Mouse (Mus musculus) neural tube, embryonic 10.5 days (tissue): ENCODE results near the gene Colq.
"Not testable (repeated sequence)": the region's sequence is repeated elsewhere in the genome, so short reads cannot be mapped to it uniquely, and the experiment has no call there.

ENCODE experiments used
- DNase-seq: peaks from one replicate; pipeline ENCODE4 v3.0.0-alpha.2; 2017; ENCODE audit warnings: low spot score; ENCODE audit errors: extremely low spot score

The Colq gene

DNA sequence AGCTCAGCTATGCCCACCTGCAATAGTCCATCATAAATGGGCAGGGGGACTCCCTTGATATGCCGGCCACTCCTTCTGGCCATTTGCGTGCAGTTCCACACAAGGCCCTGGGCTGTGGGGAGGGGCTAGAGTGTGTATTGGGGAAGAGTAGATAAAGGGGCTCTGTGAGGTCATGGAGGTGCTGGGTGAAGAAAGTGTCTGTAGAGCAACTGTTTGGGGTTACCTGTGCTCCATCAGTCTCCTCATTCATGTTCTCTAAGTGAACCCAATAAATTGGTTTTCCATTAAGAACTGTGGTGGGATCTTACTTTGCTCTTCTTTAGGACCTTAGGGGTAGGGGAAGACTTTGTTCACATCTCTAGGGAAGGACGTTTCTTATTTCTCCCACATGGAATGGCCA, at the start of gene Colq:
TSS of gene Colq (minus strand) at position 101 of the 400 bp plus-strand sequence.
- DNase-seq = no peak

DNA sequence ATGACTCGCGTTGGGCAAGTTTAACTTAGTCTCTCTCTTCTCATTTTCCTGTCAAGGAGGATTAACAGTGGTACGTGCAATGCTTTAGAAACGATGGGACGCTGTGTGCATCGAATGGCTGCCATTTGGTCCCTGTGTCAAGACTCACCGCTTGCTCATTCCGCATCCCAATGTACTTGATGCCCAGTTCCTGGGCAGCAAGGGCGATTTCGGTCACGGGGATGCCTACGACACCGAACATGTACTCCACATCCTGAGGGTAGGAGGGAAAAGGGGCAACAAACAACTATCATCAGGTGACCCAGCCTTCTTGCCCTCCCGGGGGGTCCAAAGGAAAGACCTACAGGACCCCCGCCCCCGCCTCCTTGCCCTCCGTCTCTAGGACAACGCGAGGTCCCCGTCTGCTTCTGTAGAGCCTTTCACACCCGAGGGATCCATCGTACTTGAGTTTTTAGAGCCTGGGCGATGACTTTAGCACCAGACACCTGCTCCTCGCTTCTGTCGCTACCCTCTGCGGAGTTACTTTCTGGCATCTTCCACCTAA, 49.3 kb upstream of the Colq start, which contains the start of gene Gm49387:
TSS of gene Gm49387 (minus strand) at position 533 of the 544 bp plus-strand sequence.
- no peak for DNase-seq

DNA sequence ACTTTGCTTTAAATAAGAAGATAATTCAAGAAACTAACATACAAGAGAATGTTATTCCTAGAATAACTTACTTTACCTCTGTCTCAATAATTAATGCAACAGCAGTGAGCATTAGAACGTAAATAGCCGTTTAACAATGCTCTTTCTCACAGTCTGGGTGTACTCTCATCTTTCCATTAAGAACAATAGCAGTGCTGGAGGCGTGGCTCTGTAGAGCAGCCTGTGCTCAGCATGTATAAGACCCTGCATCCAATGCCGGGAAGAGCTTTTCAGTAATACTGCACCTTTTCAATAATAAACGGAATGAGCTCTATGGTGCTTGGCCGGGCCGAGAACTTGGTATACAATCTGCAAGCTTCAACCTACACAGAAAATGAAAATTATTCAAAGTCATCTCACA, 39.5 kb upstream of the Colq start:
- no peak for DNase-seq

DNA sequence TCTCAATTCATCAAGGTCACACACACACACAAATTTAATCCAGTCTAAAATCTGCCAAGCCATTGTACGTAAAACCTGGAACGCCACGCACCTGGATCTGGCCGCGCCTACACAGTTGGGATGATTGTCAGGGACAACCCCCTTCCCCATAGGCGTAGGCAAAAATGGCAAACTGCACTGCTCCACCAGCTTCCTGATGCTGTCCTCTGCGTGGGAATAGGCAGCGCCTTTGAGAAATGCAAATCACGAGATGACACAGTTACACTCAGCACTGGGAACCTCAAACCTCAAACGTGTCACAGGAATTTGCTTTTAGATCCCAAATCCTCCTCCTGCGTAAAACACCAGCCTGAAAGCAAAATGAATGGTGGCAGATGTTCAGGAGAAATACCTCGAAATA, 31.6 kb upstream of the Colq start:
- DNase-seq = no peak

DNA sequence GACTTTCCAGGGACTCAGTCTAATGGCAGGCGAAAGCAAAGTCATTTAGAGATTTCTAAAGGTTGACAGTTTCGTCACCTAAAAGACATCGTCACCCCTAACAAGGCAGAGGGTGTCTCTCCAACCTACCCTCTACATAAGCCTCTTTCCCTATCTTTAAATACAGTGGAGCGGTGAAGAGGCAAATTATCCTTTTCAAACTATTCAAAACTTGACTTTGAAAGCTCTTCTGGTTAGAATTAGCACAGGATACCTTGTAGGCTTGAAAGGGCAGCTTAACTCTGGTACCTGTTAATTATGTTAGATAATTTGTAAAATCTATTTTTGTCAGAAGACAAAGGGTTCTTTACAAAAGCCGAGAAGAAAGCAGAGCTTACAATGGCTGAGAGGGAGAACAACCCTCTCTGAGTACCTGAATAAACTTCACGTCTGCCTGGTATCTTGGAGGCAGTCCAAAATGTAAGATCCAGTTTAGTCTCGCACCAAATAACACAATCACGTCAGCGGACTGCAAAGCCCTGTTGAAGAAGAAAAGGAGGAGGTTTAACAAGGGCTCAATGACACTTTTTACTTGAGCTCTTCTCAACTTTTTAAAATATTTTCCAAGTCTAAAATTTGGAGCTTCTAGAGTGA, 29.6 kb upstream of the Colq start:
- DNase-seq = no peak

DNA sequence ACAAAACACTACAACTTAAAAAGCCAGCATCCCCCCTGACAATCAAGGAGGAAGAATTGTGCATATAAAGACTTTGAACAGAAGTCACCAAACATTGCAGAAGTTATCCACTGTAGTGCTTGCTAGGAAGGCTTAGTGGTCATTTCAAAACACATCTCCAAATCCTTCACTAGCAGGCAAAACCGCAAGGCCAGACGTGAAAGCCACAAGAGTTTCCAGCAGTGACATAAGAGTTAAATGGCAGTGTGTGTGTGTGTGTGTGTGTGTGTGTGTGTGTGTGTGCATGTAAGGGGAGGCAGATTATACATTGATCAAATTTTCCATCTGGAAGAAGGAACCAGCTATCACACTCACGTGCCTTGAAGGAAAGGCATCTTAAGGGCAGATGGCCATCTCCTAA, 26.9 kb upstream of the Colq start:
- DNase-seq = no peak

DNA sequence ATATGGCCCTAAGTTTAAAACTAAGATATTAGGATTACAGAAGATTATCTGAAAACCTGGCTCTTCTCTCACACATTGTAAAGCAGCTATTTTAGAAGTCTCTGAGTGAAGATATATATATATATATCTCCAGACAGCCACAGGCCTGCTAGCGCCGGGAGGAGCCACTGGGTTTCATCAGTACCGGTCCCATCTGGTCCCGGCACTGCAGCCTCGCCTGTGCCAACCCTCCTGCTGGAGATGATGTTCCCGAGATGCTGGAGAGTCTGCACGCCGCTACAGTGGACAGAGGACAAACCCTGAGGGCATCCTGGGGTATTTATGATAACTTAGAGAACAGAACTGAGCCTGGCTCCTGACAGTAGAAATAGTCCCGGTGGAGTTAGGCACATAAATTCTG, 26.1 kb upstream of the Colq start:
- DNase-seq = no peak

DNA sequence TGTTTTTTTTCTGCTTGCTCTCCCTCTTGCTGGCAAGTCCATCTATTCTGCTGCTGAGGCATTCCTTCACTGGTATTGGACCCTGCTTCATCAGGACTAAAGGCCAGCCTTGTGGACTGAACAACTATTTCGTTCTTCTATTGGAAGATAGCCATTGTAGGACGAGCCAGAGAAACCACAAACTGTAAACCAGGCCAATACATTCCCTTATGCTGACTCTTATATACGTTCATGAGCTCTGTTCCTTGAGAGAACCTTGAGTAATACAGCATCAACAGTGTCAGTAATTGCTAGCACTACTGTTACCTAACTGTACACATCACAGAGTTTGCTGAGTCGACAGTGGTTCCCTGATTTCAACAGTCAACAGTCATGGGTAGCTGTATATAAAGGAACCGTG, 22.5 kb upstream of the Colq start:
- no peak for DNase-seq

DNA sequence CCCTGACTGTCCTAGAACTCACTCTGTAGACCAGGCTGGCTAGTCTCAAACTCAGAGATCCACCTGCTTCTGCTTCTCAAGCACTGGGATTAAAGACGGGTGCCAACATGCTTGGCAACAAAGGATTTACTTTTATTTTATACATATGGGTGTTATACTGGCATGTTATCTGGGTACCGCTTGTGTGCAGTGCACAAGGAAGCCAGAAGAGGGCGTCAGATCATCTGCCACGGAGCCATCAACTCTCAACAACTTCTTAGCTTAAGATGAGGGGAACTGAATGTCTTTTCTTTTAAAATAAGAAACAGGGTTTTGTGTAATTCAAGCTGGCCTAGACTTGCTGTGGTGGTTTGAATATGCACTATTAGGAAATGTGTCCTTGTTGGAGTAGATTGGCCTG, 20.8 kb upstream of the Colq start:
- DNase-seq = no peak

DNA sequence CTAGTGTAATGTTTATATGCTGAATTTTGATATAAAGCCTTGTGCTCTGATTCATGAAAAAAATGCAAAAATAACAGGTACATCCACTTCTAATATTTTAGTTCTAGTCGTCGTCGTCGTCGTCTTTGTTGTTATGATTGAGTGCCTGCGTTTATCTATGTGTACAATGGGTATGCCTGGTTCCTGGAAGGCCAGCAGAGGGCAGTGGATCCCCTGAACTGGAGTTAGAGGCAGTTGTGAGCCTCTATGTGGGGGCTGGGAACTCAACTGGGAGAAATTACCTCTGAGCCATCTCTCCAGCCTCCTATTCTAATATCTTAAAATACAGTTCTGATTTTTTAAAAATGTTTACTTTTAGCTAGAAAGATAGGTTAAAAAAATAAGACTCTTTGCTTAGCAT, 14.4 kb upstream of the Colq start:
- no peak for DNase-seq

DNA sequence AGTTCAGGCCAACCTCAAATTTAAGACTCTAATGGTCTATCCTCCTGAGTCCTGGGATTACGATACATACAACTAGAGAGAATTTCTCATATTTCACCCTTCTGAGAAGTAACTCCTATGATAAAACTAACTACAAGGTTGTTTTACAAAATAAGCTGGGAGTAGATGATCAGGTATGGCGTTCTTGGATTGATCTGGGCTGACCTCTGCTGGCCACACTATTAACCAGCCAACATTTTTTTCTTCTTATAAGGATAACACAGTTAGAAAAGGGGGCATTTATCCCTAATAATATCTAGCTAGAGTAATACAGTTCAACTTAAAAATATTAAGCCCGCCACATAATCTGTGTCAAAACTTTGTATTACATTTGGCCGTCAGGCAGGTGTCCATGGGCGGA, 13.8 kb upstream of the Colq start:
- DNase-seq = no peak

DNA sequence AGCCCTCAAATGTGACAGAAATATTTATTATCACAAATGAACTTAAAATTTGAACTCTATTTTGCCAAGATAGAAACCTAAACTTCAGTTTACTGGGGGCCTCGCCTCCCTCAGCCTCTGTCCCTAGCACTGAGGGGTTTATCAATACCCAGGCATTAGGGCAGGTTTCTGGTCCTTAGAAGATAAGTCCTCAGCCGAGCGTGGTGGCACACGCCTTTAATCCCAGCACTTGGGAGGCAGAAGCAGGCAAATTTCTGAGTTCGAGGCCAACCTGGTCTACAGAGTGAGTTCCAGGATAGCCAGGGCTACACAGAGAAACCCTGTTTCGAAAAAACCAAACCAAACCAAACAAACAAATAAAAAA, 11.5 kb upstream of the Colq start:
- not testable (repeated sequence) for DNase-seq

DNA sequence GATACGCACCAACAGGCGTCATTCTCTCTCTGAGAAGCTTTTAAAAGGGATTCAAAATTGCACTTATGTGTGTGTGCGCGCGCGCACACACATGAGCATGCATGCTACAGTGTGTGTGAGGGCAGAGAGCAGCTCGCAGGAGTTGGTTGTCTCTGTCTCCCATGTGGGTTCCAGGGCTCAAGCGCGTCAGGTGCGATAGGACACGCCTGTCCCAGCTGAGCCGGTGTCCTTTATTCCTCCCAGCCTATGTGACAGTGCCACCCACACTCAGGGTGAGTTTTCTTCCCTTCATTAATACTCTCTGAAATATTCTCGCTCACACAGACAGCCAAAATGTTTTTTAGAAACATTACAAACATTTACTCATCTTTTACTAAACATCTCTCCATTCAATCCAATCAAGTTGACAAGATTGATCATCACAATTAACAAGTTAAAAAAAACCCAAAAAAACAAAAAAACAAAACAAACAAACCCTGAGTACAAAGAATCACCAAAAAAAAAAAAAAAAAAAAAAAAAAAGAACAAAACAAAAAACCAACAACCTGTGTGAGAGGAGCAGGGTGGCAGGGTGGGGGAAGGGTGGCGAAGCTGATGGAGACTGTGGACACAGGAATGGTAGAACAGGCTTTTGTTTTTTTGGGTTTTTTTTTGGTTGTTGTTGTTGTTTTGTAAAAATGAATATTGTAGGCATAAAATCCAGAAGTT, 10.9 kb upstream of the Colq start:
- DNase-seq = no peak

DNA sequence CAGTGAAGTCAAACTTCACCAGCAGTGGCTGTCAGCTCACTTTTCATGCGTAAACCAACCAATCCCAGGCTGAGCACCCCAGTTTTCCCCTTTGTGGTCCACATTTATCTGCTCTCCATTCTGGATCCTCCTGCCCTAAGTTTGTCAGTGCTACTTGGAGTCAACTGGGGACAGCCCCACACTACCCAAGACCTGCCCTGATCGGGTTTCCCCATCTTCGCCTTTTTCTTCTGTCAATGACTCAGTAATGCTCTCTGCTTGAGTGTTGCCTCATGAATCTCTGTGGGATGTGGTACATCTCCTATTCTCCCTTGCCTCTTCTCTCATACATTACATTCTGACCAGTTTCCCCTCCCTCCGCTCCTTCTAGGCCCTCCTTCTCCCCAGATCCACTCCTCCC, 6.3 kb upstream of the Colq start:
- DNase-seq = no peak

DNA sequence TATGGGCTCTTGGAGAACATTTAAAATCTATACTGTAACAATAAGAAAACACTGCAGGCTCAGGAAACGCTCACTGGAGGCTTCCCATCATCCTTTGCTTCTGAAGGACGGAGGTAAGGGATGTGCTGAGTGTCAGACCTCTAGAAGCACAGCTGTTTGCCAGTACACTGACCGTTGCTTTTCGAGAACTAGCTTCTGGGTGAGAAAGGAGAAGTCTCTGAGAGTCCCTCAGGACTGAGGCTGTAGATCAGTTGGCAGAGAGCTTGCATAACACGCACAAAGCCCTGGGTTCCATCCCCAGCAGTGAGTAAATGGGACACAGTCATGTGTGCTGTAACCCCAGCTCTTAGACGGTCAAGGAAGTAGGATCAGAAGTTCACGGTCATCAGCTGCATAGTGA, 5.3 kb upstream of the Colq start:
- no peak for DNase-seq

DNA sequence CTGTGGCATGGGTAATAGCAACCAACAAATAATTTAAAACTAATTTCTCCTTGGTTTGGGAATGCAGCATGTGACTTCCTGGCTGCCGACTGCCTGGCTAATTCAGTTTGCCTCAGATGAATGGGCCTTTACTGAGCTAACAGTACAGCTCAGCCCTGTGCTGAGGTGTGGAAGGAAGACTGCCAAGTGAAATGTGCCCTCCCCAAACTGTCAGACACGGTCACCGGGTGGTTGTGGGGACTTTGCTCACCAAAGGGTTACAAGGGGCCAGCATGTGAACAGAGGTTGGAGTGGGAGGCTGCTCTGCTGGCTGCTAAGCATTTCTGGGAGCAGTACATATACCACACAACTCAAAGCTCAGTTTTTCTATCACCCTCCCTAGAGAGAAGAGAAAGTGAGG, 3.5 kb upstream of the Colq start:
- DNase-seq = no peak

DNA sequence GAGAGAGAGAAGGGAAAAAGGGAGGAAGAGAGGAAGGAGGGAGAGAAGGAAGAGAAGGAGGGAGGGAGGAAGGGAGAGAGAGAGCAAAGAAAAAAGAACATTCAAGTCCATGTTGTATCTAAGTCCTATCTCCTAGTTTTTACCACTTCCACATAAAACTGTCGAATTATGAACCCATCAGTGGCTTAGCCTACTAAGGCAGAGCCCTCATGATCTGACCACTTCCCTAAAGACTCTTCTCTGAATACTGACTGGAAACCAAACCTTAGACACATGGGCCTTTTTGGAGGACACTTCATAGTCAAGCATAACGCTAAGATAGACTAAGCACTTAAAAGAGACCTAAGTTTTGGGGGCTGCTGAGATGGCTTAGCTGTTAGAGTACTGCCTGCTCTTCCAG, 1.9 kb upstream of the Colq start:
- no peak for DNase-seq

DNA sequence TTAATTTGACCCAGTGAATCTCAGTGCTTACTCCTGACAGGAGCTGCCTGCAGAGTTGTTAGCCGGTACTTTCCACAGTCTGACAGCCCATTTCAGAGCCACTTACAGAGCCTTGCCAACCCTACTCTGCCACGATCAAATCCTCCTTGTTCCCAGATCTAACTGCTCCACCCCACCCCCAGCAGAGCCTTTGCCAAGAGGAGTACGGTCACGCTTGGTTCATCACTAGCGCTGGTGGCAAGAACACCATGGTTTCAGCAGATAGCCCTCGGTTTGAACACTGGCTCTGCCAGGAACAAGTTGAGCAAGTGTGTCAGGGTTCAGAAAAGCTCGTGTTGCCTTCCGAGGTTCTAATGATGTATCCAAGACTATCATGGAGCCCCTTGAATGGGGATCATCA, 4.7 kb downstream of the Colq start:
- no peak for DNase-seq

DNA sequence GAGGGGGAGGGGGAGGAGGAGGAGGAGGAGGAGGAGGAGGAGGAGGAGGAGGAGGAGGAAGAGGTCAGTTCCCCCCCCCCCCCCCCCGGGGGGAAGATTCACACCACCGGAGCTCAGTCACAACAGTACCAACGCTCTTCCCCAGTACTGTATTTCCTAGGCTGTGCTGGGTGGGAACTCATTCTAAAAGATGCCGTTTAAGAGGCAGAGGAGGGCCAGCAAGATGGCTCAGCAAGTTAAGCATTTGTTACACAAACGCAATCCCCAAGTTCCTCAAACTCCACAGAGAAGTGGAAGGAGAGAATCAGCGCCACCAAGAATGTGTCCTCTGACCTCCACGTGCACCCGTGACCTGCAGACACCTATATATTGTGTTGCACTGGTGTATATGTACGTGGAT, 8.1 kb downstream of the Colq start:
- no peak for DNase-seq

DNA sequence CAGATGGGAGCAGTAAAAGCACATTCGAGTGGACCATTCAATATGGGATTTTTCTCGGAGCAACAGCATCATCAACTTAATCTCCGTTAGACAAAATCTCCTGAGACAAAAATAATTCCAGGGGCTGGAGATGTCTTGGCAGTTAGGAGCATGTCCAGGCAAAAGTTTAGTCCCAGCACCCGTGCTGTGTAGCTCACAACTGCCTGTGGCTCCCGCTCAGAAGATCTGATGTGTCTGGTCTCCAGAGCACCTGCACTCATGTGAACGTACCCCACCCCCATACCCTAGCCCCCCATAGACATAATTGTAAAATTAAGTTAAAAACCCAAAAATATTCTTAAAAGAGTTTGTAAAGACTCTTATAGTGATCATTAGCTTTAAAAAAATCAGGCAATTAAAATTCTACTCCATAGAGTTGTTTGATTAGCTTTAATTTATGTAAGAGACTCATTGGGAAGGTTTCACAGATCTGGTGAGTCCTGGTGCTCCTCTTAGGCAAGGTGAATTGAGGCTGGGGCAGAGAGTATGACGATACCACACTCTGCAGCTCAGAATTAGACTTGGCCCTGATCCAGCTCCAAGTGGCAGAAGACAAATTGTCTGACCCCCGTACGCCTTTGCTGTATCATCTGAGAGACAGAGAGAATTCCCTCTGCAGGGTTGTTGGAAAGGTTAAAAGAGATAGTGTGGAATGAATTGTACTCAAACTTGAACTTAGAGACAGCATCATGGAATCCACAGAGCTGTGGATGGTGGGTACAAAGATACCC, 13.0 kb downstream of the Colq start:
- no peak for DNase-seq

DNA sequence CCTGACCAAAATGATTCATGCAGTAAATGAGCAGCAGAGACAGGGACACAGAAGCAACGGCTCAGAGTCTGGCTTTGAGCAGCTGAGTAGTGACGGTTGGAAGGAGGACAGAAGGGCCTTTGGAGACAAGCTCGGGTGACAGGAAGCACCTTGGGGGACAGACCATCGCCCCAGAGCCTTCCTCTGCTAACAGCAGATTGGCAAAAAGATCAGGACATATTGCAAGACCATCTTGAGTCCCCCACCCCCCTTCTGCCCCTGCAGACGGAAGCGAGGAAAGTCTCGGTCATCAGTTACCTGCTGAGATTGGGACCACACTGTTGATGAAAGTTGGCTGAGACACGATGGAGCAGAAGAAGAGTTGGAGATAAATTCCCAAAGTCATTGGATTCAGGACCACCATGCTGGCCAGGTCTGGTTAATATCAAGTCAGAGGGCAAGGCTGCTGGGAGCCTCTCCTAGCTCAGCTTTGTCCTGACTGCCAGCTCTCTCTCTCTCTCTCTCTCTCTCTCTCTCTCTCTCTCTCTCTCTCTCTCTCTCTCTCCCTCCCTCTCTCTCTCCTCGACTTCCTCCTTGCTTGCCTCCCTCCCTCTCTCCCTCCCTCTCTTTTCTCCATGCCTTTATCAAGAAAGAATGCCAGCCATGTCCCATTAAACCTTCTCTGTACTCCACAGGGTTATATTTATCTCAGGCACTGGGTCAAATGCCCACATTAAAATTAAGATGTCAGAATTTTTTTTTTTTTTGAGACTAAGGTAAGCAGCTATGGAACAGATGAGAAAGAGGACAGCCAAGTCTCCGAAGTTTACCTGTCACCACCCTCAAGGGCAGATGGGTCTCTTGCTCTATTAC, 14.1 kb downstream of the Colq start:
- DNase-seq = no peak
